Mouse (Mus musculus) natural killer cell, adult 2 months (primary cell): Measurements from ENCODE around the gene Sox6.

ENCODE experiments used
- DNase-seq, 2 experiments: peaks; one replicate each; pipeline ENCODE4 v3.0.0; 2022; ENCODE audit warnings: low spot score in 2 of 2

Gene Sox6

GRCm38 (mm10) chr7:115752121-115752634, 286.4 kb downstream of the Sox6 start:
- DNase-seq: no peak

GRCm38 (mm10) chr7:115751083-115751482, 287.5 kb downstream of the Sox6 start:
- no peak for DNase-seq

GRCm38 (mm10) chr7:115750275-115750825, 288.2 kb downstream of the Sox6 start:
- DNase-seq: no peak

- DNase-seq: no peak
These were observed 291.1 kb downstream of the Sox6 start for GRCm38 (mm10) chr7:115747541-115747940.

- no peak for DNase-seq
These were observed 292.8 kb downstream of the Sox6 start for GRCm38 (mm10) chr7:115745672-115746253.

GRCm38 (mm10) chr7:115734137-115734536, 304.5 kb downstream of the Sox6 start:
- peak; percentile 1 to 2 for DNase-seq

GRCm38 (mm10) chr7:115732824-115733223, 305.8 kb downstream of the Sox6 start:
- no peak for DNase-seq

GRCm38 (mm10) chr7:115726776-115727175, 311.8 kb downstream of the Sox6 start:
- DNase-seq: no peak

GRCm38 (mm10) chr7:115724404-115724803, 314.2 kb downstream of the Sox6 start:
- no peak for DNase-seq

GRCm38 (mm10) chr7:115721624-115722540, 316.7 kb downstream of the Sox6 start:
- no peak for DNase-seq

GRCm38 (mm10) chr7:115719791-115720190, 318.8 kb downstream of the Sox6 start:
- DNase-seq: no peak

- DNase-seq: no peak
These were observed 332.5 kb downstream of the Sox6 start for GRCm38 (mm10) chr7:115706141-115706540.

GRCm38 (mm10) chr7:115698105-115698504, 340.5 kb downstream of the Sox6 start:
- peak in 1 of 2 experiments; percentile 1 for DNase-seq

- DNase-seq: no peak
These were observed 345.4 kb downstream of the Sox6 start for GRCm38 (mm10) chr7:115693206-115693605.

GRCm38 (mm10) chr7:115691091-115691490, 347.5 kb downstream of the Sox6 start:
- no peak for DNase-seq

GRCm38 (mm10) chr7:115686687-115687086, 351.9 kb downstream of the Sox6 start:
- DNase-seq: no peak

GRCm38 (mm10) chr7:115684142-115684541, 354.5 kb downstream of the Sox6 start:
- no peak for DNase-seq

GRCm38 (mm10) chr7:115671749-115672148, 366.8 kb downstream of the Sox6 start:
- no peak for DNase-seq

- no peak for DNase-seq
These were observed 367.3 kb downstream of the Sox6 start for GRCm38 (mm10) chr7:115671272-115671671.

- DNase-seq: no peak
These were observed 369.2 kb downstream of the Sox6 start for GRCm38 (mm10) chr7:115669207-115670004.

- no peak for DNase-seq
These were observed 371.8 kb downstream of the Sox6 start for GRCm38 (mm10) chr7:115666686-115667382.
